Mouse (Mus musculus) megakaryocyte, embryonic 14.5 days (primary cell): ENCODE results near the gene 1700029F12Rik.

Experiments used
- FLI1 ChIP-seq: IDR thresholded peaks from 2 replicates; pipeline ENCODE4 v1.6.1; 2012; ENCODE audit warnings: low read length, inconsistent platforms, mixed read lengths
- GATA1 ChIP-seq: IDR thresholded peaks from 3 replicates; pipeline ENCODE4 v1.6.1; 2012; ENCODE audit warnings: mixed read lengths, low read length, inconsistent platforms, borderline replicate concordance

- no peak for TF ChIP-seq GATA1
- no peak for TF ChIP-seq FLI1
Observed at GRCm38 (mm10) chr13:96976986-96977595, 57.1 kb downstream of the 1700029F12Rik start.
